Mouse (Mus musculus) erythroblast, embryonic 14.5 days (primary cell): ENCODE results near the gene Rptor.

Source experiments
- GATA1 ChIP-seq: IDR thresholded peaks from 2 replicates; pipeline ENCODE4 v1.6.1; 2012; ENCODE audit warnings: low read length, inconsistent platforms, mixed read lengths
- TAL1 ChIP-seq: IDR thresholded peaks from 3 replicates; pipeline ENCODE4 v1.6.1; 2012; ENCODE audit warnings: low read length, inconsistent platforms, mixed read lengths

- no peak for TF ChIP-seq GATA1
- no peak for TF ChIP-seq TAL1
These were observed 214.7 kb downstream of the Rptor start for GRCm38 (mm10) chr11:119817362-119817837.
